Mouse (Mus musculus): ENCODE results near the gene Agr2. TPM values are rescaled to one million over a fixed set of nuclear protein-coding genes. Genes with fewer than 3 reads are reported as not detected.

The Agr2 gene
- not detected in 2 replicates for polyA plus RNA-seq (2011; ENCODE audit: insufficient read depth, insufficient read length, low replicate concordance, missing spikeins)

DNA sequence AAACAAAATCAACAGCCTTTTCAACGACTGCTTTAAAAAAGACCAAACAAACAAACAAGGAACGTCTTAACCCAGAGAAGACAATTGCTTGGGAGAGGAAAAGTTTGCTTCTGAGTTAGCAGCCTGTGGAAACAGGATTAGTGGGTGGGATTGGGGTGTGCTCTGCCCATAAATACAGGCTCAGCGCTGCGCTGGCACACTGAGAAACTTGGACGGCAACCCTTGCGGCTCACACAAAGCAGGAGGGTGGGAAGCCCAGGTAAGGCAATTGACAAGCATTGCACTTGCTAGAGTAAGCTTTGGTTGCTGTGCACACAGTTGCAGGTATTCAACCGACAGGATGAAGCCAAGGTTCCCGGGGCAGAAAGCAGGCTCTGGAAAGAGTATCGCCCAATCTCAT lies at the start of gene Agr2:
Gene Agr2, plus strand, starts transcription at position 197 of the 400 bp plus-strand sequence.
- 82% methylated on average over 9 of the region's 9 CpGs for WGBS

DNA sequence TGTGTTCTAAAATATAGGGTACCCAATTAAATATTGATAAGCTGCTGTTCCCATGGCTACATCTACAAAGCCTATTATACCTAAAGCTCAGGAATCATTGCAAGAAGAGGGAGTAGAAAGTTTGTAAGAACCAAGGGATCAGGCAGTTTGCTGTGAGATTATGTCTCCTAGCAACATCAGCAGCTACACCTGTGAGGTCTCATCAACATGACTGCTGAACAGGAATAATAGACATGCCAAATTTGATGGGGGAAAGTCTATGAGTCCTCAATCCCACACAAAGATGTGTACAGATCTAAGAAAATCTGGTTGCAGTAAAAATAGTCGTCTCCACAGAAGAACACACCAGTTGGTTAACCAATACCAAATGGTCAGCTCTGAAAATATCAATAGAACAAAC lies 41.0 kb upstream of the Agr2 start:
- TF ChIP-seq POLR2A (IDR thresholded peaks at IDR 0.05; ENCODE audit: borderline replicate concordance, control insufficient read depth, low read depth, low read length) = no peak
- TF ChIP-seq CTCF (IDR thresholded peaks at IDR 0.05; ENCODE audit: control insufficient read depth, insufficient read depth, low read length) = no peak
- 75% methylated on average over 1 of the region's 1 CpGs for WGBS

More for the DNA sequence above, at the start of gene Agr2:
- Histone ChIP-seq H3K27ac (ENCODE audit: control insufficient read depth, insufficient read depth, low read depth, low read length, poor library complexity) (no peak within 1 kb of the TSS), H3K4me1 (ENCODE audit: control insufficient read depth, insufficient read depth, low read length) (no peaks in the 10 kb centered on the region), H3K4me3 (replicated peaks; ENCODE audit: control insufficient read depth, low read depth, low read length) (no peak within 1 kb of the TSS)
- TF ChIP-seq CTCF (IDR thresholded peaks at IDR 0.05; ENCODE audit: control insufficient read depth, insufficient read depth, low read length) (no peak), POLR2A (IDR thresholded peaks at IDR 0.05; ENCODE audit: borderline replicate concordance, control insufficient read depth, low read depth, low read length) (no peak)

DNA sequence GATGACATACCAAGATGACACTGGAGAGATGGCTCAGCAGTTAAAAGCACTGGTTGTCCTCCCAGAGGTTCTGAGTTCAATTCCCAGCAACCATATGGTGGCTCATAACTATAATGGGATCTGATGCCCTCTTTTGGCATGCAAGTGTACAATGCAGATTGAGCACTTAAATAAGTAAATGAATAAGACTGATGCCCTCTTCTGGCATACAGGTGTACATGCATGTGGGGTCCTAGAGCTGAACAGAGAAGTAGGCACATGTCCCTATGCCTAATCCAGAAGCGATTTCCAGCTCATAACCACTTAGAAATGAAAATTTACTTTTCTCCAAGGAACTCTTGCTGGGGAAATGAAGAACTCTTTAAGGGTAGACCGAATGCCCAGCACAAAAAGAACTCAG lies 35.5 kb upstream of the Agr2 start:
- Histone ChIP-seq H3K4me1 (ENCODE audit: control insufficient read depth, insufficient read depth, low read length) (no peaks in the 10 kb centered on the region), H3K4me3 (replicated peaks; ENCODE audit: control insufficient read depth, low read depth, low read length) (no peak overlapping the region), H3K27ac (ENCODE audit: control insufficient read depth, insufficient read depth, low read depth, low read length, poor library complexity) (no peak overlapping the region)
- WGBS = 58% methylated on average over 2 of the region's 2 CpGs
- TF ChIP-seq CTCF (IDR thresholded peaks at IDR 0.05; ENCODE audit: control insufficient read depth, insufficient read depth, low read length) (no peak), POLR2A (IDR thresholded peaks at IDR 0.05; ENCODE audit: borderline replicate concordance, control insufficient read depth, low read depth, low read length) (no peak)

More for the DNA sequence above, 41.0 kb upstream of the Agr2 start:
- Histone ChIP-seq H3K4me1 (ENCODE audit: control insufficient read depth, insufficient read depth, low read length) (no peaks in the 10 kb centered on the region), H3K4me3 (replicated peaks; ENCODE audit: control insufficient read depth, low read depth, low read length) (no peak overlapping the region), H3K27ac (ENCODE audit: control insufficient read depth, insufficient read depth, low read depth, low read length, poor library complexity) (no peak overlapping the region)

DNA sequence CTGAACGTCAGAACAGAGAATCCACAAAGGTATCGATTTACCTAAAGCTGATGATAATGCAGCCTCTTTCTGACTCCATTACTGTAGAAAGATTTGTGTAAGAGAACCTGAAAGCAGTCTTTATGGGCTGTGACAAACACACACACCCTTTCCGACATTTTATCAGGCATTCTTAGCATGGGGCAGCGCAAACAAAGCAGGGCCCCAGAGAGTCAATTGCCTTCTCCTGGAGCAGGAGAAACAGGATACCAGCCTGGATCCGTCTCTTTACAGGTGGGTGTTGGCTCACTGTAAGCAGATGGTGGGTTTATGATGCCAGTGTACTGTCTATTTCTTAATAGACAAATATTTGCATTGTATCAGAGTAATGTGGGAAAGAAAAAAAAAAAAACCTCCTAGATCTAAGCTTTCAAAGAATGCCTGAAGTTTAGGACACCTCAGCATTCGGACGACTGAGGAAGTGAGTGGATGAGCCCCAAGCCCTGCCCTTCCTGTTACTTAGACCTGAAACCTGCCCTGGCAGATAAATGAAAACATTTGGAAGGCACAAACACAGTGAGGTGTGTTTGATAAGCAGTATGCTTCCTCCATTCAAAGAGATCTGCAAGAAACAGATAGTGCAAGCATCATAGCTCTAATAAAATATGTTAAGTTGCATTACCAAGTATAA lies 26.5 kb upstream of the Agr2 start:
- TF ChIP-seq POLR2A (IDR thresholded peaks at IDR 0.05; ENCODE audit: borderline replicate concordance, control insufficient read depth, low read depth, low read length) (no peak), CTCF (IDR thresholded peaks at IDR 0.05; ENCODE audit: control insufficient read depth, insufficient read depth, low read length) (no peak)
- whole genome bisulfite sequencing = 69% methylated on average over 7 of the region's 7 CpGs
- Histone ChIP-seq H3K27ac (ENCODE audit: control insufficient read depth, insufficient read depth, low read depth, low read length, poor library complexity) (no peak overlapping the region), H3K4me3 (replicated peaks; ENCODE audit: control insufficient read depth, low read depth, low read length) (no peak overlapping the region), H3K4me1 (ENCODE audit: control insufficient read depth, insufficient read depth, low read length) (no peaks in the 10 kb centered on the region)

DNA sequence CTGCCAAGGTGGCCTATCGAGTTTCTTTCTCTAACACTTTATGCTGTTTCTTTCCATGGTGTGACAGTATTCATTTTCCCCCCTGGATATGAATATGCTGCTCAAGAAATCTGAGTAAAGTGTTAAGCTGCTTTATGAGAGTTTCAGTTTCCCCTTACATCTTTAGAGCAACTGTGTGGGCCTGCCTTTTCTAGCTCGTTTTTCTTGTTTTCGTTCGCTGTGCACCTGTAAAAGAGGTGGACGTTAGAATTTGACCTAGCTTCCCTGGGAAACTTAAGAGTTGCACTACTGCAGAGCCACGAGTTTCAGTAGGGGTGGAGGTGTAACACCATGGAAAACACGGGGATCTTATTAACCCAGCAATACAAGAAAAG lies 26.0 kb upstream of the Agr2 start:
- H3K4me1 ChIP-seq (ENCODE audit: control insufficient read depth, insufficient read depth, low read length) = no peaks in the 10 kb centered on the region
- no peak overlapping the region for H3K4me3 ChIP-seq (replicated peaks; ENCODE audit: control insufficient read depth, low read depth, low read length)
- H3K27ac ChIP-seq (ENCODE audit: control insufficient read depth, insufficient read depth, low read depth, low read length, poor library complexity) = no peak overlapping the region
- 67% methylated on average over 7 of the region's 7 CpGs for WGBS
- TF ChIP-seq POLR2A (IDR thresholded peaks at IDR 0.05; ENCODE audit: borderline replicate concordance, control insufficient read depth, low read depth, low read length) (no peak), CTCF (IDR thresholded peaks at IDR 0.05; ENCODE audit: control insufficient read depth, insufficient read depth, low read length) (no peak)

DNA sequence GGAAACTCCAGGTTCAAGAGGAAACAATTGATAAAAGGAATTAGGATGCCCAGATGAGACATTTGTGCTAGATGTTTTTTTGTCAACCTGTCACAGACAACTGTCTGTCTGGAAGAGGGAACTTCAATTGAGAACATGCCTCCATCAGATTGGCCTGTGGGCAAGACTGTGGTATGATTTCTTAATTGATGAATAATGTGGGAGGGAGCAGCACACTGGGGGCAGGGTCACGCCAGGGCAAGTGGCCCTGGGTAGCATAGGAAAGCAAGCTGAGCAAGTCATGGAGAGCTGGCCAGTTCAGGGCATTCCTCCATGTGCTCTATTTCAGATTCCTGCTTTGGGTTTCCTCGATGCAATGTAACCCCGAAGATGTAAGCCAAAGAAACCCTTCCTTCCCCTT lies 16.8 kb upstream of the Agr2 start:
- Histone ChIP-seq H3K27ac (ENCODE audit: control insufficient read depth, insufficient read depth, low read depth, low read length, poor library complexity) (no peak overlapping the region), H3K4me3 (replicated peaks; ENCODE audit: control insufficient read depth, low read depth, low read length) (no peak overlapping the region), H3K4me1 (ENCODE audit: control insufficient read depth, insufficient read depth, low read length) (peaks cover 1% of the 10 kb centered on the region; the same call in 1 of the 2 replicates)
- TF ChIP-seq POLR2A (IDR thresholded peaks at IDR 0.05; ENCODE audit: borderline replicate concordance, control insufficient read depth, low read depth, low read length) (no peak), CTCF (IDR thresholded peaks at IDR 0.05; ENCODE audit: control insufficient read depth, insufficient read depth, low read length) (no peak)
- 11% methylated on average over 3 of the region's 3 CpGs for WGBS

DNA sequence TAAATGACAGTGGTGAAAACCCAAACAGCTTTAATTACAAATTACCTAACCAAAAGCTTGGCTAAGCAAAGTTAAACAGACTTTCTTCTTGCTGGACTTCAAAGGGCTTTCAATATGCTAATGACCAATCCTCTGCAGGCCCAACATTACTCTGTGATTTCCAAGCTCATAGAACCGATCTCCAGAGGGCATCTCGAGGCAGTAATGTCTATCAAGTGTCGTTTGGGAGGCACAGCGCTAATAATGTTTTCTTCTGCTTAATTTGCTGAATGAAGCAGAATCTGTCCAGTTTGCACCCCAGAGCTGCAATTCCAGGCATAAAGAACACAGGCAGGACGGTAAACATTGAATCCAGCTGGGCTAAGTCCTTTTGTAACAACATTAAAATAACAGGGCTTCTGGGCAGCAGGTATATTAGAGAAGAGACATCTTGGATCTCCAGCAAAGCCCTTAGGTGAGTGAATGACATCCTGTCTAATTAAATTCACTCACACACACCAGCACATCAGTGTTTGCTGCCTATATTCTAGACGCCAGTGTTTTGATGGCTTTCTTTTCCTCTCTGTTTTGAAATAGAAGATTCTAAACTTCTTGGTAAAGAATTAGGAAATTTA lies 15.0 kb upstream of the Agr2 start:
- no peak overlapping the region for H3K27ac ChIP-seq (ENCODE audit: control insufficient read depth, insufficient read depth, low read depth, low read length, poor library complexity)

DNA sequence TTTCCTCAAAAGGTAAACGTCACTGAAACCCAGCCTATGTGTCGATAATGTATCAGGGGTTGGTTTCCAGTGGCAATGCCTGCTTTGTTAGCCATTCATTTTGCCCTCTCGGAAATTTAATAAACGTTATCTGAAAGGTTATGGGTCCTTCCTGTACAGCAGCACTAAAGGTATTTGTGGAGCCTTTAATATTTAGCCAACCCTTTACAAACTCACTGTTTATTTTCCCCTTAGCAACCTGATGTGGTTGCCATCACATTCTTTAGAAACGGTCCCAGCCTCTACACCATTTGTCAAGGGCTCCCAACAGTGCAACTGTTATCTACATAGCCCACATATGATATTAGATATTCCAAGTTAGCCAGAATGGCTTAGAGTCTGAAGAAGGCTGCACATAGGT lies 13.1 kb upstream of the Agr2 start:
- no peak overlapping the region for H3K4me3 ChIP-seq (replicated peaks; ENCODE audit: control insufficient read depth, low read depth, low read length)
- H3K4me1 ChIP-seq (ENCODE audit: control insufficient read depth, insufficient read depth, low read length) = peaks cover 2% of the 10 kb centered on the region; the same call in 1 of the 2 replicates
- WGBS = 82% methylated on average over 5 of the region's 5 CpGs
- TF ChIP-seq POLR2A (IDR thresholded peaks at IDR 0.05; ENCODE audit: borderline replicate concordance, control insufficient read depth, low read depth, low read length) (no peak), CTCF (IDR thresholded peaks at IDR 0.05; ENCODE audit: control insufficient read depth, insufficient read depth, low read length) (no peak)
- H3K27ac ChIP-seq (ENCODE audit: control insufficient read depth, insufficient read depth, low read depth, low read length, poor library complexity) = no peak overlapping the region

More for the DNA sequence above, 15.0 kb upstream of the Agr2 start:
- WGBS = 78% methylated on average over 6 of the region's 6 CpGs
- peaks cover 1% of the 10 kb centered on the region; the same call in 1 of the 2 replicates for H3K4me1 ChIP-seq (ENCODE audit: control insufficient read depth, insufficient read depth, low read length)
- TF ChIP-seq CTCF (IDR thresholded peaks at IDR 0.05; ENCODE audit: control insufficient read depth, insufficient read depth, low read length) (no peak), POLR2A (IDR thresholded peaks at IDR 0.05; ENCODE audit: borderline replicate concordance, control insufficient read depth, low read depth, low read length) (no peak)
- no peak overlapping the region for H3K4me3 ChIP-seq (replicated peaks; ENCODE audit: control insufficient read depth, low read depth, low read length)

Data from bone marrow, adult 2 months (tissue).